Mouse (Mus musculus): Measurements from ENCODE around the gene Gck.

- TF ChIP-seq CTCF (IDR thresholded peaks at IDR 0.05; ENCODE audit: low read depth, low read length) (no peak), EP300 (IDR thresholded peaks at IDR 0.05; ENCODE audit: insufficient read depth, low read depth, low read length) (no peak)
Observed at GRCm38 (mm10) chr11:5994880-5995279, 45.0 kb upstream of the Gck start.

Measured in ES-Bruce4 (cell line).